Mouse (Mus musculus) adrenal gland, adult (tissue): ENCODE results near the gene Gm5447.

Experiments used
- DNase-seq, 2 experiments: peaks; one replicate each; pipeline ENCODE4 v3.0.0; 2022 to 2023; ENCODE audit warnings: low spot score in 1 of 2; ENCODE audit not compliant: inconsistent age in 2 of 2

The Gm5447 gene

GRCm38 (mm10) chr13:30985598-30986466, 11.8 kb downstream of the Gm5447 start:
- DNase-seq: peak; percentile 56 to 85

GRCm38 (mm10) chr13:30986934-30987455, 13.0 kb downstream of the Gm5447 start:
- peak in 1 of 2 experiments; percentile 38 for DNase-seq

GRCm38 (mm10) chr13:30987686-30988085, 13.7 kb downstream of the Gm5447 start:
- DNase-seq: no peak

- no peak for DNase-seq
These were observed 15.7 kb downstream of the Gm5447 start for GRCm38 (mm10) chr13:30989710-30990109.

- no peak for DNase-seq
These were observed 16.2 kb downstream of the Gm5447 start for GRCm38 (mm10) chr13:30990233-30990632.

- peak; percentile 31 to 81 for DNase-seq
These were observed 19.8 kb downstream of the Gm5447 start for GRCm38 (mm10) chr13:30993819-30994218.

GRCm38 (mm10) chr13:30994249-30994858, 20.4 kb downstream of the Gm5447 start:
- no peak for DNase-seq

GRCm38 (mm10) chr13:30997526-30998253, 23.7 kb downstream of the Gm5447 start:
- no peak for DNase-seq

GRCm38 (mm10) chr13:30999799-31000198, 25.8 kb downstream of the Gm5447 start:
- no peak for DNase-seq

GRCm38 (mm10) chr13:31004458-31004857, 30.5 kb downstream of the Gm5447 start:
- DNase-seq: no peak

- DNase-seq: no peak
These were observed 31.0 kb downstream of the Gm5447 start for GRCm38 (mm10) chr13:31004995-31005394.

- no peak for DNase-seq
These were observed 43.5 kb downstream of the Gm5447 start for GRCm38 (mm10) chr13:31017545-31017944.

- DNase-seq: no peak
These were observed 47.5 kb downstream of the Gm5447 start for GRCm38 (mm10) chr13:31021514-31021913.

GRCm38 (mm10) chr13:31021927-31022326, 47.9 kb downstream of the Gm5447 start:
- DNase-seq: no peak

GRCm38 (mm10) chr13:31023664-31024063, 49.7 kb downstream of the Gm5447 start:
- DNase-seq: no peak
